Mouse (Mus musculus) kidney, embryonic 16.5 days (tissue): ENCODE measurements at regions not wholly inside any gene's neighbourhood (a gene's known extent, or its start where the extent isn't known, plus 50 kb on each side); places are given as distances from the start of the nearest gene placed in this dataset.

Source experiments
- ATAC-seq: fragments of 200-750 bp; cut with Nextera tagmentation; 2 replicates; pipeline ENCODE4 v1.8.0; 2017; ENCODE audit warnings: moderate TSS enrichment; ENCODE audit not compliant: low FRiP score, low TSS enrichment
- H3K27ac ChIP-seq: fragments of 300-500 bp; sonication (generic); 2 replicates; pipeline ENCODE4 v1.5.1; 2014; ENCODE audit warnings: low read length
- H3K27me3 ChIP-seq: fragments of 300-500 bp; sonication (generic); 2 replicates; pipeline ENCODE4 v1.6.1; 2014; ENCODE audit warnings: low read length, control low read depth, mixed read lengths; ENCODE audit not compliant: insufficient read depth
- H3K36me3 ChIP-seq: fragments of 300-500 bp; sonication (generic); 2 replicates; pipeline ENCODE4 v1.6.1; 2014; ENCODE audit warnings: low read length, control low read depth, mixed read lengths; ENCODE audit not compliant: insufficient read depth
- H3K4me1 ChIP-seq: fragments of 300-500 bp; sonication (generic); 2 replicates; pipeline ENCODE4 v1.6.1; 2014; ENCODE audit warnings: low read length, control low read depth, mixed read lengths; ENCODE audit not compliant: insufficient read depth
- H3K4me2 ChIP-seq: fragments of 300-500 bp; sonication (generic); replicated peaks from 2 replicates; pipeline ENCODE4 v1.6.1; 2014; ENCODE audit warnings: low read depth, low read length
- H3K4me3 ChIP-seq: fragments of 300-500 bp; sonication (generic); 2 replicates; pipeline ENCODE4 v1.5.1; 2014; ENCODE audit warnings: mild to moderate bottlenecking, low read length
- H3K9ac ChIP-seq: fragments of 300-500 bp; sonication (generic); replicated peaks from 2 replicates; pipeline ENCODE4 v1.6.1; 2014; ENCODE audit warnings: low read length
- H3K9me3 ChIP-seq: fragments of 300-500 bp; sonication (generic); 2 replicates; pipeline ENCODE4 v1.6.1; 2016; ENCODE audit warnings: low read length, control low read depth
- WGBS: fragments of 180-500 bp; shearing (Covaris S2); extraction: QIAGEN DNeasy Blood & Tissue Kit; methylation state at CpG from one replicate; pipeline ENCODE4 v1.1.7; 2014; 5-methylcytosine and 5-hydroxymethylcytosine counted together

DNA sequence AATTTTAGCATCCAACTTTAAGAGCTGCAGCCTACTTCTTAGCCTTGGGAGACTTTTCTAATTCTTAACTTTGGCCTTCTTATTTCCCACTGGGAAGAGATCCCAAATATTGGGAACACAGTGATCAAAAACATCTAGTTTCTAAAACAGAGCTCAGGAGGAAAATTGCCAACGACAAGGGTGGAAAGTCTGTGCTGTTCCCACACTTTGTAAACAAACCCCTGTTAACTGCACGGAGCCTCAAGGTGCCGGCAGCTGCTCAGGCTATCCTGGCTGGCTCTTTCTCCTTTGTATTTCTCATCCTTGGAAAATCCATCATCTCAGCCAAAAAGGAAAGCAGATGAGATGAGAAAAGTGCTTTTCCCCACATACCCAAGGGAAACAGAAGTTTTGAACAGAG lies 84.9 kb downstream of the Impad1 start:
- Histone ChIP-seq H3K9ac (no peak overlapping the region), H3K4me2 (no peak overlapping the region), H3K36me3 (no peaks in the 10 kb centered on the region), H3K27me3 (no peaks in the 10 kb centered on the region), H3K9me3 (no peaks in the 10 kb centered on the region), H3K27ac (no peak overlapping the region), H3K4me1 (0 out of 2 replicates have a peak, but pooled peaks cover 5% of the 10 kb centered on the region), H3K4me3 (no peak overlapping the region)
- WGBS, result 9% methylated on average over 3 of the region's 3 CpGs
- no peak for ATAC-seq

DNA sequence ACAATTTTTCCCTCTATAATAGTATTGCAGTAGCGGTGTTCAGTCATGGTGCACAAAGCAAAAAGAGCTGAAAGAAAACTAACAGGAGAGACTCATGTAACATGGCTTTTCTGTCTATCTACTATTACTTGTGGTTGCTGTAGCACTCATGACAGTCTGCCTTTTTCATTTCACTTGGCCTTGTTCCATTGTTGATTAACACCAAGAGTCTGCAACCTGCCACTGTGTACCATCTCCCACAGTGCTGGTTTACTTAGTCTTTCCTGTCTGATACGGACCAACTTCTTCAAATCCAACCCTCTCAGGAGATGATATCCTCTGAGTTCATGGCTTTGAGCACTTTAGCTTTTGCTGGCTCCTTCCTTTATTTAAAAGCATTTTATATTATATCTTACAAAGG lies 94.1 kb downstream of the Impad1 start:
- Histone ChIP-seq H3K9me3 (no peaks in the 10 kb centered on the region), H3K4me2 (no peak overlapping the region), H3K36me3 (no peaks in the 10 kb centered on the region), H3K4me1 (no peaks in the 10 kb centered on the region), H3K9ac (no peak overlapping the region), H3K4me3 (no peak overlapping the region), H3K27me3 (no peaks in the 10 kb centered on the region), H3K27ac (no peak overlapping the region)
- 90% methylated on average over 2 of the region's 2 CpGs for WGBS
- ATAC-seq, result no peak

DNA sequence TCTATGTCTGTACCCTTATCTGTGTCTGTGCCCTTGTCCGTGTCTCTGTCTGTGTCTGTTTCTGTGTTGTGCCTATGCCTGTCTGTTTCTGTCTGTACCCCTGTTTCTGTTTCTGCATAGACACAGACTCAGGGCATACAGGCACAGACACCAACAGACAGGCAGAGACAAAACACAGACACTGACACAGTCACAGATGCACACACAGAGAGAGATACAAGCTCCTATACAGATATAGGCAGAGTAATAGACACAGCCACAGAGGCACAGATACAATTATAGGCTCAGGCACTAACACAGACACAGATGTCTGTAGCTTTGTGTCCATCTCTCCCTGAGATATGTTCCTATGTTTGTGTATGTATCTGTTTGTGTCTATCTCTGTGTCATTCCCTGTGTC lies 97.7 kb downstream of the Impad1 start:
- WGBS, result 80% methylated on average over 1 of the region's 1 CpGs

DNA sequence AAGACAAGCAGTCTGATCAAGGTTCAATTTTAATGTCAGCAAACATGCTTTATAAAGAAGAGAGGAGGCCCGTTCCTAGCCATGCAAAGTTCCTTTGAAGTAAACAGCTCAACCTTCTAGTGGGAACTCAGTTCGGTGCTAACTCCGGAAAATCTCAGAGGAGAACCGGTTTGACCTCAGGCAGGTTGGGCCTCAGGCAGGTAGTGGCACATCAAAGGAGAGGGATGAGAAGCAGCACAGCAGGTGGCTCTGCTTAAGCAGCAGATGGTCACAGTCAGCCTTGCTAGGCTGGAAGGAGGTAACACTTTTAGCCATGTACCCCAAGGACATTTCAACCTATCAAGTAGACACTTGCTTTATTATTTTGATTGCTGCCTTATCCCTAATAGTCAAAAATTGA lies 106.2 kb downstream of the Impad1 start:
- WGBS, result 24% methylated on average over 4 of the region's 4 CpGs
- Histone ChIP-seq H3K36me3 (no peaks in the 10 kb centered on the region), H3K4me3 (no peak overlapping the region), H3K9ac (no peak overlapping the region), H3K4me1 (no peaks in the 10 kb centered on the region), H3K9me3 (no peaks in the 10 kb centered on the region), H3K4me2 (no peak overlapping the region), H3K27ac (no peak overlapping the region), H3K27me3 (no peaks in the 10 kb centered on the region)
- ATAC-seq, result no peak

More for the DNA sequence above, 97.7 kb downstream of the Impad1 start:
- Histone ChIP-seq H3K27me3 (no peaks in the 10 kb centered on the region), H3K9me3 (no peaks in the 10 kb centered on the region), H3K4me3 (no peak overlapping the region), H3K9ac (no peak overlapping the region), H3K36me3 (no peaks in the 10 kb centered on the region), H3K4me1 (no peaks in the 10 kb centered on the region), H3K27ac (no peak overlapping the region), H3K4me2 (no peak overlapping the region)
- no peak for ATAC-seq

DNA sequence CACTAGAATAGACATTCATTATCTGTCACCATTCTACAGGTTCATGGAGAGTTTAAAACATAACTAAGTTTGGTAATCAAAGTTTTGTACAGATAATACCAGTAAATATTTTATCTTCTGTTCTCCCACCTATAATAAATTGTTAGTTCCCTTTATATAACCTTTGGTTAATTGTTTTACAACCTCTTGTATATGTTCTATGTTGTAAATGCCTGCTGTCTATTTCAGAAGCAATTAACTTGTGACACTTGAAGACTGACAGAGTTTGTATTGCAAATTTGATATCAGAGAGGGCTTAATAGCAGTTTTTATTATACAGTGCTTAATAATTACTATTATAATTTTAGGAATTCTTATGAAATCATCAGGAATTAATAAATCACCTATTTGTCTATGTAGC lies 118.5 kb downstream of the Impad1 start:
- ATAC-seq, result no peak
- Histone ChIP-seq H3K27me3 (no peaks in the 10 kb centered on the region), H3K36me3 (no peaks in the 10 kb centered on the region), H3K9ac (no peak overlapping the region), H3K4me1 (no peaks in the 10 kb centered on the region), H3K9me3 (no peaks in the 10 kb centered on the region), H3K27ac (no peak overlapping the region), H3K4me3 (no peak overlapping the region), H3K4me2 (no peak overlapping the region)

DNA sequence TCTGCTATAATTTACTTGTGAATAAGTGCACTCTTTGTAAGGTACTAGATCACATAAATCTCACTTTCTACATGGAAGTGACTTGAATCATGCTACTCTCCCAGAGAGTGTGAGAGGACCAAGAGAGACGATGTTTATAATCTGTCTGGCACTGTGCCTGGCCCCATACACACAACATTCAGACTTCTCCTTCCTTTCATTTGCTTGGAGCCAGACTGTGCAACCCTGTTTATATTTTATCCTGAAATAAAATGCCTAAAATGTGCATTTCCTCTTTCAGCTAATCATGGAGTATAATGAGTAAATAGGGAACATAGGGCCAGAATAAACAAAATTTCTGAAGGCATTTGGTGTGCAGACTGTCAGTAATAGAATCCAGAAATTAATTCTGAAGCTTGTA lies 142.9 kb downstream of the Impad1 start:
- H3K36me3 ChIP-seq, result no peaks in the 10 kb centered on the region
- no peaks in the 10 kb centered on the region for H3K9me3 ChIP-seq
- H3K4me3 ChIP-seq, result no peak overlapping the region
- no peak overlapping the region for H3K9ac ChIP-seq
- H3K27me3 ChIP-seq, result no peaks in the 10 kb centered on the region
- H3K4me2 ChIP-seq, result no peak overlapping the region
- no peaks in the 10 kb centered on the region for H3K4me1 ChIP-seq
- no peak overlapping the region for H3K27ac ChIP-seq
- 45% methylated on average over 1 of the region's 1 CpGs for WGBS
- ATAC-seq, result 0 out of 2 replicates have a peak, but pooled peaks have one; percentile 42

DNA sequence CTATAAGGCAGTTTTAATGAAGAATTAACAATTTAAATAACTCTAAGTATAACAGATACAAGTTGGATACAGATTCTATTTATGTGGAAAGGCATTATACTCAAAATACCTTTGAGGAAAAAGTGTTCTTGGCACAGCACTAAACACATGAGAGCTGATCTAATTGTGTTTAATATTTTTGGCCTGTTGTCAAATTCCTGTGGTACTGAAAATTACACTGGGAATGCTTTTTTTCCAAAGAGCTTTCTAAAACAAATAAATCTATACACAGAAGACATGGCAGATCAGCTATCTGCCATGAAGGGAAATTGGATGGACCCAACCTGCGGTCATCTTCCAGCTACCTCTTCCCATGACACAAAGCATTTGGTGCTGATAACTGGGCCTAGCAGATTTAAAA lies 147.9 kb downstream of the Impad1 start:
- no peak for ATAC-seq
- Histone ChIP-seq H3K9ac (no peak overlapping the region), H3K4me2 (no peak overlapping the region), H3K36me3 (no peaks in the 10 kb centered on the region), H3K27me3 (no peaks in the 10 kb centered on the region), H3K4me1 (no peaks in the 10 kb centered on the region), H3K27ac (no peak overlapping the region), H3K4me3 (no peak overlapping the region), H3K9me3 (no peaks in the 10 kb centered on the region)
- 67% methylated on average over 1 of the region's 1 CpGs for WGBS

DNA sequence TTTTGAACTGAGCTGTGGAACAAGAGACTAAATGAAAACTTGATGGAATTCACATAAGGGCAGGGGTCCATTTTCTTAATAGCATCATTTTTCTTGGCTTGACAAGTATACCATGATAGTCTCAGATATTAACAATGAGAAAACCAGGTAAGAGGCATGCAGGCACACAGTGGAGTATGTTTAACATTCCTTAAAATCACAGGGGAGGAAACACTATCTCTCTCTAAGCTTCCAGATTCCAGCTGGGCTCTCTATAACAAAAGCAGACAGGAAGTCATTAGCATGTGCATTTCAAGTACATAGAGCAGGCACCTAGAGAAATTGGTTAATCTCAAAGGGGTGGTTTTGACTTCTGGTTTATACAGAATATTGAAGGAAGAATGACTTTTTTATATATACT lies 156.9 kb downstream of the Impad1 start:
- H3K27ac ChIP-seq, result no peak overlapping the region
- ATAC-seq, result peak; percentile 23; the same call in 1 of the 2 replicates

DNA sequence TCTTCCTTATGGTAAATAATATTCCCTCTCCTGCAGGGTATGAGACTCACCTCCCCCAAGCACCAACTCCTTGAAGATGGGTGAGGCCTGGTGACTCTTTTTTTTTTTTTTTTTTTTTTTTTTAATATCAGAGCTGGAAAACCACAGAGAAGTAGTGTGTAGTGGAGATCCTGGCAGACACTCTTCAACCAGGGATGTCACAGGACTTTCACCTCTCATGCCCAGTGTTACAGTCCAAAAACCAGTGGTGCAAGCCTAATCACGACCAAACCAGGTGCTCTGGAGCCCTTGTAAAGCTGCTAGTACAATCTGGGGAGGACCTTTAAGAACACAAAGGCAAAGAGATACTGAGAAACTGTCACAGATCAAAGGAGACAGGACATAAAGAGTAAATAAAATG lies 157.3 kb downstream of the Impad1 start:
- Histone ChIP-seq H3K9ac (no peak overlapping the region), H3K36me3 (no peaks in the 10 kb centered on the region), H3K27ac (no peak overlapping the region), H3K27me3 (no peaks in the 10 kb centered on the region), H3K4me3 (no peak overlapping the region), H3K4me2 (no peak overlapping the region), H3K4me1 (peaks cover 4% of the 10 kb centered on the region; the same call in 1 of the 2 replicates), H3K9me3 (no peaks in the 10 kb centered on the region)
- WGBS, result 19% methylated on average over 1 of the region's 1 CpGs
- no peak for ATAC-seq

More for the DNA sequence above, 156.9 kb downstream of the Impad1 start:
- Histone ChIP-seq H3K4me3 (no peak overlapping the region), H3K27me3 (no peaks in the 10 kb centered on the region), H3K36me3 (no peaks in the 10 kb centered on the region), H3K4me1 (peaks cover 3% of the 10 kb centered on the region; the same call in 1 of the 2 replicates), H3K9me3 (no peaks in the 10 kb centered on the region), H3K4me2 (no peak overlapping the region), H3K9ac (no peak overlapping the region)

DNA sequence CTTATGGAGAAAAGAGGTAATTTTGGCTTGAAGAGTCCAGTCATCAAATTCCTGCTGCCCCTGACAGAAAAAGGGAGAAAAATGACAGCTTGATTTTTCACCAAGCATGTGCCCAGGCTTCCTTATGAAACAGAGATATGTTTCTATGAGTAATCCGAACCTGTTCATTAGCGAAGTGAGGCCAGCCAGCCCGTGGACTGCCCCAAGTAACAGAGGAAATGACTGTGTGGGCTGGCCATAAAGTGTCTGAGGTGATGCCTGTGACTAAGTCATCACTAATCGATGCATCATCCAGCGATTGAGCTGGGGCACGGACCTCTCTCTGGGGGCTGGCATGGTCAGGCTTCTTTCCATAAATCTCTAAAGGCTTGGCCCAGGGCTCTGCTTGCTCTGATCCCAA lies 157.8 kb downstream of the Impad1 start:
- Histone ChIP-seq H3K36me3 (no peaks in the 10 kb centered on the region), H3K4me3 (no peak overlapping the region), H3K27ac (no peak overlapping the region), H3K27me3 (no peaks in the 10 kb centered on the region), H3K9ac (no peak overlapping the region), H3K9me3 (no peaks in the 10 kb centered on the region), H3K4me2 (no peak overlapping the region), H3K4me1 (peaks cover 7% of the 10 kb centered on the region; the same call in 1 of the 2 replicates)
- ATAC-seq, result 0 out of 2 replicates have a peak, but pooled peaks have one; percentile 57
- WGBS, result 4% methylated on average over 6 of the region's 6 CpGs
